Mouse (Mus musculus) mouse trophoblast stem cell (cell line): ENCODE results near the gene Ap1ar.

Experiments used
- in situ Hi-C, 2 experiments: fragments of 300-500 bp; cut with MseI, MboI; formaldehyde crosslinking; loops; 2 replicates in 1 of 2; 3 replicates in 1 of 2; pipeline ENCODE4 v1.15.1; 2025

The Ap1ar gene

GRCm38 (mm10) chr3:127758806-127759205, 78.5 kb downstream of the Ap1ar start:
- in situ Hi-C loops = no loop called here

- in situ Hi-C loops = no loop called here
These were observed 79.4 kb downstream of the Ap1ar start for GRCm38 (mm10) chr3:127757886-127758301.
